Mouse (Mus musculus) kidney, postnatal 0 days (tissue): ENCODE results near the gene Amd1. TPM values are rescaled to one million over a fixed set of nuclear protein-coding genes. Genes with fewer than 3 reads are reported as not detected.

Experiments
- ATAC-seq: fragments of 200-750 bp; cut with Nextera tagmentation; replicated peaks from 2 replicates; pipeline ENCODE4 v1.8.0; 2017; ENCODE audit warnings: low read depth, moderate number of reproducible peaks, moderate TSS enrichment, moderate library complexity; ENCODE audit not compliant: low FRiP score
- DNase-seq: peaks from one replicate; pipeline ENCODE4 v3.0.0-alpha.2; 2016; ENCODE audit warnings: low spot score
- H3K27ac ChIP-seq: fragments of 300-500 bp; sonication (generic); 2 replicates; pipeline ENCODE4 v1.5.1; 2014; ENCODE audit warnings: mild to moderate bottlenecking
- H3K27me3 ChIP-seq: fragments of 300-500 bp; sonication (generic); 2 replicates; pipeline ENCODE4 v1.6.1; 2014; ENCODE audit warnings: low read length, mixed read lengths; ENCODE audit not compliant: insufficient read depth
- H3K36me3 ChIP-seq: fragments of 300-500 bp; sonication (generic); 2 replicates; pipeline ENCODE4 v1.6.1; 2014; ENCODE audit warnings: low read length, mixed read lengths; ENCODE audit not compliant: insufficient read depth
- H3K4me1 ChIP-seq: fragments of 300-500 bp; sonication (generic); replicated peaks from 2 replicates; pipeline ENCODE4 v1.6.1; 2014; ENCODE audit warnings: antibody characterized with exemption, low read length, mixed read lengths; ENCODE audit not compliant: insufficient read depth
- H3K4me2 ChIP-seq: fragments of 300-500 bp; sonication (generic); 2 replicates; pipeline ENCODE4 v1.6.1; 2014; ENCODE audit warnings: mild to moderate bottlenecking, low read length, moderate library complexity, mixed read lengths
- H3K4me3 ChIP-seq: fragments of 300-500 bp; sonication (generic); replicated peaks from 2 replicates; pipeline ENCODE4 v1.5.1; 2014; ENCODE audit warnings: low read depth, low read length
- H3K9ac ChIP-seq: fragments of 300-500 bp; sonication (generic); 2 replicates; pipeline ENCODE4 v1.6.1; 2014; ENCODE audit warnings: low read depth, low read length
- H3K9me3 ChIP-seq: fragments of 300-500 bp; sonication (generic); replicated peaks from 2 replicates; pipeline ENCODE4 v1.6.1; 2016; ENCODE audit warnings: low read length, inconsistent platforms, mixed read lengths
- CTCF ChIP-seq: IDR thresholded peaks from 2 replicates; pipeline ENCODE4 v1.5.1; 2016; ENCODE audit warnings: antibody characterized with exemption, low read depth, mild to moderate bottlenecking, moderate library complexity
- WGBS: fragments of 180-500 bp; shearing (Covaris S2); extraction: QIAGEN DNeasy Blood & Tissue Kit; methylation state at CpG from one replicate; pipeline ENCODE4 v1.1.7; 2014; 5-methylcytosine and 5-hydroxymethylcytosine counted together
- polyA plus RNA-seq: library from polyadenylated mRNA; unstranded; fragments of >200 nt; fragmentation: Nextera tagmentation; extraction: Ambion mirVana; gene quantifications from 2 replicates; pipeline ENCODE4 v1.2.1, GENCODE M21; 2015

Amd1 gene
- polyA plus RNA-seq, 1 experiment from 2014 or later: 44.1 TPM

DNA sequence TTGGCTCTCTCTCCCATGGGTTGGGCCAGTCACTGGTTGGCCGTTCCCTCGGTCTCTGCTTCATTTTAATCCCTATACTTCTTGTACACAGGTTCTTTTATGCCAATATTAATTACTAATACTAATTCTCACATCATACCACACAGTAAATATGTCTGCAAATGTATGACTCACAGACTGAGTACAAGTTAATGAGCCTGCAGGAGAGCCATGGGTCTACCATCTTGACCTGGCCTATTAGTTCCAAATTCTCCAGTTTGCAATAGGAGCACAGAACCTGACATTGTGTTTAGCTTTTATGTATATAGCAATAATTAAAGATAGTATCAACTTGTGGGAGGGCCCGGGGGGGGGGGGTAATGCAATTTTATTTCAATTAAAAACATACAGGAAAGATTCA lies 17.0 kb downstream of the Amd1 start:
- no peak for TF ChIP-seq CTCF
- H3K4me2 ChIP-seq: no peak overlapping the region
- H3K36me3 ChIP-seq: peaks cover 11% of the 10 kb centered on the region; the same call in 1 of the 2 replicates
- no peak for DNase-seq
- no peaks in the 10 kb centered on the region for H3K9me3 ChIP-seq
- WGBS: 90% methylated on average over 3 of the region's 3 CpGs
- ATAC-seq: no peak
- H3K27me3 ChIP-seq: no peaks in the 10 kb centered on the region
- no peak overlapping the region for H3K27ac ChIP-seq
- no peak overlapping the region for H3K4me3 ChIP-seq
- no peak overlapping the region for H3K9ac ChIP-seq
- H3K4me1 ChIP-seq: no peaks in the 10 kb centered on the region

DNA sequence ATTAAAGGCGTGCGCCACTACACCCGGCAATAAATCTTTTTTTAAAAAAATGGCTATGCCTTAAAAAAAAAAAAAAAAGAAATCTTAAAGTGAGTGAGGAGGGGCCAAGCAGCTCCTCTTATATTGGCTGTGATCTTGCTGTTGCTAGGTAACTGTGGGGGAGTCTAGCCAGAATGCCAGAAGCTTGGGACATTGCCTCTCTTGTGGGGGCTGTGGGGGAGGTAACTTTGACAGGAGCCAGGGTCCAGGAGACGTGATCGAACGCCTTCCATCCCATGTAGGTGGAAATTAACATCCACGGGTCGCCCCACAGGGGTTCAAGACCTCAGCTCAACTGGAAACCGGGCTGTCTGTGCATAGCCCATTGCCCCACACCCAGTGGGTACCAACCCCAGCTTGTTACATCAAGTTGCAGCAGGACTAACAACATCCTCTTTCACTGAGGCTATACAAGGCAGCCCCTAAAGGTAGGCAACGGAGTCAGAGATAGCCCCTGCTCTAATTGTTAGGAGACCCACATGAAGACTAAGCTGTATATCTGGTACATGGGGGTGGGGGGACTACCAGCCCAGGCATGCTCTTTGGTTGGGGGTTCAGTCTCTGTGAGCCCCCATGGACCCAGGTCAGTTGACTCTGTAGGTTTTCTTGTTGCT lies 17.7 kb downstream of the Amd1 start:
- no peak overlapping the region for H3K9ac ChIP-seq
- H3K27me3 ChIP-seq: no peaks in the 10 kb centered on the region
- DNase-seq: no peak
- no peaks in the 10 kb centered on the region for H3K9me3 ChIP-seq
- TF ChIP-seq CTCF: no peak
- H3K4me3 ChIP-seq: no peak overlapping the region
- WGBS: 71% methylated on average over 10 of the region's 10 CpGs
- no peak for ATAC-seq
- no peak overlapping the region for H3K27ac ChIP-seq
- peaks cover 7% of the 10 kb centered on the region; the same call in 1 of the 2 replicates for H3K36me3 ChIP-seq
- H3K4me2 ChIP-seq: no peak overlapping the region
- H3K4me1 ChIP-seq: no peaks in the 10 kb centered on the region

DNA sequence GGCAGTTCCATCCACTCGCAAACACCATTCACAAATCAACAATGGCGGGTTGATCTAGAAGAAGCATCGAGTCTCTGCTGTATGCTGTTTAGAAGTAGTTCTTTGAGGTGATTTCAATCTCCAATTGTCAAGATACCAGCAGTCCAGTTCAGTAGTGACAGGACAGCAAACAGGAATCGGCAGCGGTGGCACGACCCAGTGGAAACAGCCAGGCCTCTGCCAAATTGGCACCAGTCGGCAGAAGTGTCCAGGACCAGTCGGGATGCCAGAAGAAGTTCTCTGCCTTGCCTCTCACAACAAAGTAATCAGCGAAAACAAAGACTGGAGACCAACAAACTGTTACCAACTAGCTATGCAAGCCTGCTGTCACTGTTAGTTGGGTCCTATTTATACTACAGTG lies 18.4 kb downstream of the Amd1 start:
- Histone ChIP-seq H3K4me2 (no peak overlapping the region), H3K9ac (no peak overlapping the region), H3K4me1 (no peaks in the 10 kb centered on the region), H3K36me3 (peaks cover 7% of the 10 kb centered on the region; the same call in 1 of the 2 replicates), H3K4me3 (no peak overlapping the region), H3K27ac (no peak overlapping the region), H3K27me3 (no peaks in the 10 kb centered on the region), H3K9me3 (no peaks in the 10 kb centered on the region)
- TF ChIP-seq CTCF: no peak
- ATAC-seq (no peak), DNase-seq (no peak)
- 95% methylated on average over 9 of the region's 9 CpGs for WGBS

DNA sequence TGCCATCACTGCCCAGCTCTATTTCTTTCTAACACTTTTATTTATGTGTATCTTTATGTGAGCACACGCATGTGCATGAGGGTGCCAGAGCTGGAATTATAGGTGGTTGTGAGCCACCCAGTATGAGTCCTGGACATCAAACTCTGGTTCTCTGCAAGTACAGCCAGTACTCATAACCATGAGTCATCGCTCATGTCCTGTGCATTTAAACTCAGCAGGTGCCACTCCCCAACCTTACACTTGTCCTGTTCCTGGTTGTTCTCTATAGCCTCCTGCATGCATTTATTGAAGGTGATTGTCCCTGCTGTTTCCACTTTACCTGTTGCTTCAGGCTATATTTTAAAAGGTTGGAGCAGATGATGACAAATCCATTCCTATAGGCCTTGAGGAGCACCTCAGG lies 20.4 kb downstream of the Amd1 start:
- H3K9ac ChIP-seq: no peak overlapping the region
- H3K27ac ChIP-seq: no peak overlapping the region
- no peaks in the 10 kb centered on the region for H3K4me1 ChIP-seq
- 0 out of 2 replicates have a peak, but pooled peaks cover 2% of the 10 kb centered on the region for H3K36me3 ChIP-seq
- no peaks in the 10 kb centered on the region for H3K27me3 ChIP-seq
- TF ChIP-seq CTCF: no peak
- no peaks in the 10 kb centered on the region for H3K9me3 ChIP-seq
- WGBS: 84% methylated on average over 2 of the region's 2 CpGs
- H3K4me2 ChIP-seq: no peak overlapping the region
- DNase-seq (no peak), ATAC-seq (no peak)
- H3K4me3 ChIP-seq: no peak overlapping the region

DNA sequence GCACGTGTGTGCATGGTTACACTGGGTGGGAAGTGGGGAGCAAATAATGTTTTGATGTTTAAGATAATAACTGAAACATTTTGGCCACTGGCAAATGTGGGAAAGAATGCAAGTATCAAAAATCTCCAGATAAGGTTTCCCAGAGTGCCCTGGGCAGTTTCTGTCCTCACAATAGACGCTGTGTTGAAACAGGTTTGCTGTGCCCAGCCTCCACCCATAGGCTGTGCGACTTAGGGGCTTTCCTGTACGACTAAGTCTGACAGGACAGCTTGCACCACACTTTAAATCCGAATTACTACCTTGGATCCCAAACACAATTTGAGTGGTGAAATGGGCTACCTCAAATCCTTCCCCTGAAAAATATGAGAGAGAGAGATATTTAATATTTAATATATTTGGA lies 23.7 kb downstream of the Amd1 start:
- H3K9ac ChIP-seq: no peak overlapping the region
- H3K27ac ChIP-seq: no peak overlapping the region
- no peak for ATAC-seq
- no peaks in the 10 kb centered on the region for H3K36me3 ChIP-seq
- H3K27me3 ChIP-seq: no peaks in the 10 kb centered on the region
- no peak overlapping the region for H3K4me3 ChIP-seq
- no peak for TF ChIP-seq CTCF
- H3K4me1 ChIP-seq: no peaks in the 10 kb centered on the region
- H3K9me3 ChIP-seq: no peaks in the 10 kb centered on the region
- 59% methylated on average over 5 of the region's 5 CpGs for WGBS
- DNase-seq: no peak
- H3K4me2 ChIP-seq: no peak overlapping the region

DNA sequence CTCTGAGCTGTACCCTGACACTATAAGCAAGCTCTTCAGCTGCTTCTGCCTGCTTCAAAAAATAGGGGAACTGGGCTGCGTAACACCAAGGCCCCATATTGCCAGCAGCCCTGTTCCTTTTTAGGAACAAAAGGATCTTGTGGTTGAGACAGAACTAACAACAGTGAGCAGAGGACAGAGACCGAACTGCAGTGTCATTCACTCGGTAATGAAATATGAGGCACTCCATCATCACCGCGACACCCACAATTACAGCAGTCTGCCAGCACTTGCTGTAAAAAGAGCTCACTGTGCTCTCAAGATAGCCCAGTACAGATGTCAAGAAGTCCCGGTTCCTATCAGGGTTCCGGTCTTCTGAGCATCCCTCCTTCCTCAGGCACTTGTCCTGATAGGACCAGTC lies 26.0 kb downstream of the Amd1 start:
- H3K27me3 ChIP-seq: no peaks in the 10 kb centered on the region
- ATAC-seq: no peak
- no peaks in the 10 kb centered on the region for H3K4me1 ChIP-seq
- H3K9me3 ChIP-seq: no peaks in the 10 kb centered on the region
- no peaks in the 10 kb centered on the region for H3K36me3 ChIP-seq
- WGBS: 64% methylated on average over 7 of the region's 7 CpGs
- no peak overlapping the region for H3K4me3 ChIP-seq
- no peak for DNase-seq
- H3K27ac ChIP-seq: no peak overlapping the region
- no peak for TF ChIP-seq CTCF
- no peak overlapping the region for H3K9ac ChIP-seq
- H3K4me2 ChIP-seq: no peak overlapping the region

DNA sequence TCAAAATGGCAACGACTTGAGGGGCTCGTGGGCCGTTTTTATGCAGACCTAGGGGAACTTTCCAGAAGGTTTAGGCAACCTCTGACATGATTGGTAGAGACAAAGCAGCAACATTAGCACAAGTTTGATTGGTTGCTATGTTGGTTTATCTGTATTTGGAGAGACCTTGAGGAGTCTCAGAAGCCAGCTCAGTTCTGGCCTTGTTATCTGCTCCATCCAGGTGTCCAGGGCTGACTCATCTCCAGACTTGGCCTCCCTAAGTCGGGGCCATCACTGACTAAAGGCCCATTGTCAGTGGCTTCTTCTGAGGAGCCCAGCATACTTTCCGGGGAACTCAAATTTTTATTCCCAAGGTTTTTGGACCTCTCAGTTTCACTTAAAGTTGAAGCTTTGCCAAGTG lies 28.0 kb downstream of the Amd1 start:
- no peak for ATAC-seq
- DNase-seq: no peak
- Histone ChIP-seq H3K27ac (no peak overlapping the region), H3K36me3 (no peaks in the 10 kb centered on the region), H3K4me1 (no peaks in the 10 kb centered on the region), H3K4me3 (no peak overlapping the region), H3K4me2 (no peak overlapping the region), H3K9ac (no peak overlapping the region), H3K27me3 (no peaks in the 10 kb centered on the region), H3K9me3 (no peaks in the 10 kb centered on the region)
- no peak for TF ChIP-seq CTCF
- WGBS: 82% methylated on average over 5 of the region's 5 CpGs
